Comparison of ENCODE assay signal across 9 mouse cellular contexts in the genomic region with DNA sequence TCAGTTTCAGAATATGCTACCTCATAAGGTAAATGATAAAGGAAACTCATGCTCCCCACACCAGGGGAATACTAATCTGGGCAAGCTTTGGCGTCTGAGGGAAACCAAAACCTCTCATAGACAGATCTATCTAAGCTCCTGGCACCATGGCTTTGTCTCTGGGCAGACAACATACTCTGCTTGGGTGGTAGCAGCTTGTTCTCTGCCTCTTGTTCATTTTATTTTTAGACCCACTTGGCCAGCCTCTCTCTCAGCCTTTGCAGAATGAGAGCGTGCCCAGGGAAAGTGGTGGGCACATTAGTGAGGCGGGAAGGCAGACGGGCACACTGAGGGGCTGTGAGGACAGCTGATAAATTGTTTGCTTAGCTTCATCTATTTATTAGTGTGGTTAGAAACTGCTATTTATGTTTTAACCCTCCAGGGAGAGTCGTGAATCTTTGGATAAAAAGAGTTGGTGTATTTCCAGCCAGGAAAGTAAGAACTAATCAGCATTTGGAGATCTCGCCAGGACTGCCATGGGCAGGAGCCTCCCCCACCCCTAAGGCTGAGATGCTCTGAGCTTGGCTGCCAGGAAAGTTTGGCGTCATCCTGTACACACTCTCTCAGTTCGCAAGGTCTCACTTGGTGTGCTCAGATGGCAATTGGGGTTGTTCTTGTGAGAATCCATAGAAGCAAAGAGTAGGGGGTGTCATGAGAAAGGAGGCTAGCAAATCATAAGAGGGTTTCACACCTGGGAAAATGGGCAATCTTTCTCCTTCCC.
DNase-seq lines count a peak whose midpoint lies in the region; TF ChIP-seq lines count a peak whose summit lies in the region.
"Had no signal": no experiment of that assay in that cellular context is flagged by ENCODE, and none has a peak within 500 bp of the region (broad histone marks: within the 10 kb centered on the region; RNA-seq: fewer than 3 reads in every experiment).

No protein-coding gene starts in this region.

- TF ChIP-seq POLR2A in brain, embryonic 14.5 days (IDR thresholded peaks at IDR 0.05; ENCODE audit: borderline replicate concordance, extremely low read depth, insufficient read depth, insufficient read length, poor library complexity, severe bottlenecking), result no peak

- peak; percentile 29 to 43 for DNase-seq in frontal cortex, adult 2 months (ENCODE audit: extremely low spot score in 1 of 2, low spot score in 1 of 2)
- no peak for DNase-seq in frontal cortex, postnatal 25 days (ENCODE audit: low spot score in 2 of 2)
- peak; percentile 49 for DNase-seq in brain, embryonic 14.5 days (ENCODE audit: low read depth)
- DNase-seq in frontal cortex, postnatal 36 days (ENCODE audit: low spot score in 2 of 2), result peak; percentile 27 to 44
- DNase-seq in layer of hippocampus, postnatal 14 days (ENCODE audit: low spot score in 2 of 2), result peak; percentile 20 to 70
- no peak for DNase-seq in ovary, postnatal 14 days (ENCODE audit: low spot score)
- DNase-seq in urinary bladder, postnatal 36 days (ENCODE audit: low spot score in 2 of 2), result no peak
- no peak for DNase-seq in gastrocnemius, postnatal 10 days
- DNase-seq: kidney, postnatal 25 days had no signal

- no peak for TF ChIP-seq CTCF in brain, embryonic 14.5 days (IDR thresholded peaks at IDR 0.05; ENCODE audit: borderline replicate concordance, extremely low read depth, insufficient read depth, insufficient read length)

Comparison
In these comparisons a context has a peak if more than half of its experiments do, and no peak if none do; other contexts are left out.
1. DNase-seq: peak in frontal cortex, adult 2 months (2 of 2), brain, embryonic 14.5 days (single experiment), frontal cortex, postnatal 36 days (2 of 2) and layer of hippocampus, postnatal 14 days (2 of 2); none in frontal cortex, postnatal 25 days (0 of 2), ovary, postnatal 14 days (single experiment), urinary bladder, postnatal 36 days (0 of 2) and gastrocnemius, postnatal 10 days (single experiment).